Mouse (Mus musculus) left cerebral cortex, adult 11 months (tissue): ENCODE data around the gene Pdgfb.
A peak's percentile ranks its signal among the peaks of the same experiment; 100 is the strongest.

Source experiments
- DNase-seq: peaks from one replicate; pipeline ENCODE4 v3.0.0; 2022; ENCODE audit warnings: low spot score

Pdgfb gene

DNA sequence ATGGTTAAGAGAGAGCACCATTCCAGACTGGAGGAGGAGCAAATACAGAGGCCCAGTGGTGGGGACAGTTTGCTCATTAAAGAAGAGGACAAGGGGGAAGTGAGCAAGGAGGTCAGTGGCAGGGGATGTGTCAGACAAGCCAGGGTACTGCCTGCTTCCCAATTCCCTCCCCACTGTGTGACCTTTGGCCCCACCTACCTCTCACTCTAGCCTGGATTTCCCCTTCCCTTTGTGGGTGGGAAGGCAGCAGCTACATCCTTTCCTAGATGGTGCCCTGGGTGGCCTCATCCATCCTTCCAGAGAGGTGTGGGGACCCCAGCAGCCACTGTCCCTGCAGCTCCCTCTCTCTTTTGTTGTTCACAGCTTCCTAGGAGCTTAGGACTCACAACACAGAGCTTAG, 20.1 kb upstream of the Pdgfb start:
- DNase-seq = no peak

DNA sequence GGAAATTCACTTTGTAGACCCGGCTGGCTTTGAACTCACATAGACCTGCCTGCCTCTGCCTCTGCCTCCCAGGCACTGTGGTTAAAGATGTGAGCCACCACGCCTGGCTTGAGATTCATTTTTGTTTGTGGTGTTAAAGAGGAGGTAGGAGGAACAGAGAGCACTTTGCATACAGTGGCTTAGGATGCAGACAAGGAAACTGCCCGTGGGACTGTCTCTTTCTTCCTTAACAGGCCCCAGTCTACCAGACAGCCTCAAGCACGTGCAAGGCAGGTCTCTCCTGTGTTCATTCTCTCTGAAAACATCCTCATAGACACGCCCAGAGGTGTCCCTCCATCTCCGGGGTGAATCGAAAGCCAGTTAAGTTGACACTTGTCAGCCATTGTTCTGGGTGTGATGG, 19.6 kb upstream of the Pdgfb start:
- DNase-seq = no peak

DNA sequence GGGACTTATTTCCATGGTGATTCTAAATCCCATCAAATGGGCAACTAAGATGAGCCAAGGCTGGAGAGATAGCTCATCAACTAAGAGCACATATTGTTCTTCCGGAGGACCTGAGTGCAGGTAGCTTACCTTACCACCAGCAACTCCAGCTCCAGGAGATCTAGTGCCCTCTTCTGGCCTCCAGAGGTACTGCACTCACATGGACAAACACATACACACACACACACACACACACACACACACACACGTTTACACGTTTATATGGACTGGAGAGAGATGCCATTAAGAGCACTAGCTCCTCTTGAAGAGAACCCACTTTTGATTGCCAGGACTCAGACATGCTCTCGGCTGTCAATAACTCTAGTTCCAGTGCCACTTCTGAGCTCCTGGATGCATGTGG, 16.4 kb upstream of the Pdgfb start:
- DNase-seq = no peak

DNA sequence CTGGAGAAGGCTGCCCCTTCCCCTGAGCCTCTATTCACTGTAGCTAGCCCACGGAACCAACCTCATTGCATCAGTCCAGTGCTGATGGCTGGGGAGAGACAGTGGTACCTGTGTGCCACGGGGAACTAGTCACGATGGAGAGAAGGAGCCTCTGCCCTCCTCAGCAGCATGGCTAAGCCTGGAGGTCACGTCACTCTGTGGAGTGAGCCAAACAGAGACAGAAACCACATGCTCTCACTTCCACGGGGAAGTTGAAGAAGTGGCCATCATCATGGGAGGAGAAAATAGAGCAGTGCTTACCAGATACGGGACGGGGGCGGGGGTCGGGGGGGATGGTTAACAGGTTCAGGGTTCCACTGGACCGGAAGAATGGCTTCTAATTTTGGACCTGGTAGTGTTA, 15.6 kb upstream of the Pdgfb start:
- DNase-seq = no peak

DNA sequence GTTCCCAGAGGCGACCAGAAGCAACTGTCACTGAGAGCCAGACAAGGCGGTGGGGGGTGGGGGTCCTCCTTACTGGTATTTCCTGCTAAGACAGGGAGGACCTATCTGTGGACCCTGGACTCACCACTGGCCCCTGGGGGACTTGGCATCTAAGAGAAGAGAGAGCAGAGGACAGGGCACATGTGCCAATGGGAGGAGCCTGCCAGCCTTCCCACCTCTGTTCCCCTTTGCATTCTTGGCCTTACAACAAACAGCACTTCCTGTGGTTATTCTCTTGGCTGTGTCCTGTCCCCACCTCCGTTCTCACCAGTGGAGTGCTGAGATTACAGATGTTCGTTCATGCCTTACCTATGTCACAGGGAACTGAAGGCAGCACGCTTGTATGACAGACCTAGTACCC, 14.1 kb upstream of the Pdgfb start:
- no peak for DNase-seq

DNA sequence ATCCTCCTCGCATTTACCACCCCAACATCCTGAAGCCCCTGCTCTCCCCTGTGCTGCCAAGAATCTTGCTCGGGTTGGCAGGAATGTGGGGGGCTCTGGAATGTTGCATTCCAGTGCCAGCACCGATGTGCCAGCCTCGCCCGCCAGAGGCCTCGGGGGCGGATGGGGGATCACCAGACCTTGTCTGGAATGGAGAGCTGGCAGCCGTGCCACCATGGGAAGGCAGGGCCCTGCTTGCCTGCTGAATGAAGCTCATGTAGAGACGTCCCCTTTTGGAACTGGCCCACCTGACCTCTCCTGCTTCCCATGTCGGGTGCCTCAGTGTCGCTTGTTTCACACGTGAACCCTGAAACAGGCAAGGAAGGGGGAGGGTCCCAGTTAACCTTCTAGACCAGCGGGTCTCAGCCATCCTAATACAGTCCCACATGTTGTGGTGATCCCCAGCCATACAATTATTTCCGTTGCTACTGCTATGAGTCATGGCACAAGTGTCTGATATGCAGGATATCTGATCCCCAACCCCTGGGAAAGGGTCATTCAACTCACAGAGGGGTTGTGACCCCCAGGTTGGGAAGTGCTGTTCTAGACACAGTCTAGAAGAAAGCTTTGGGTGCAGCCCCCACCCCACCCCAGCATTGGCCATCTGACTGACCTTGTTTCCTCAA, 12.0 kb upstream of the Pdgfb start:
- no peak for DNase-seq

DNA sequence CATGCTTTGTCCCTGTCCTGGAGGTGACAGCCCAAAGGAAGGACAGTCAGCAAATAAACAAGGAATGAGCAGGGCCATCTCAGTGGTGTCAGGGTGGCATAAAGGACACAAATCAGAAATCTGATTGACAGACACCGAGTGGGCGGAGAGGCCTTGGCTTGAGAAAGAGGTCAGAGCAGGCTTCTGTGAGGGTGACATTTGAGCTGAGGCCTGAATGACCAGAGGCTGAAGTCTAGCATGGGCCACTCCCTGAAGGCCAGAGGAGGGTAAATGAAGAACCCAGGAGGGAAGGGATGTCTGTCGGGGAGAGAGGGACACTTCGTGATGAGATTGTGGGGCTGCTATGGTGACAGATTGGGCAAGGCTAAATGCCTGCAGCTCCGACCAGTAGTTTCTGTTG, 11.3 kb upstream of the Pdgfb start:
- DNase-seq = no peak

DNA sequence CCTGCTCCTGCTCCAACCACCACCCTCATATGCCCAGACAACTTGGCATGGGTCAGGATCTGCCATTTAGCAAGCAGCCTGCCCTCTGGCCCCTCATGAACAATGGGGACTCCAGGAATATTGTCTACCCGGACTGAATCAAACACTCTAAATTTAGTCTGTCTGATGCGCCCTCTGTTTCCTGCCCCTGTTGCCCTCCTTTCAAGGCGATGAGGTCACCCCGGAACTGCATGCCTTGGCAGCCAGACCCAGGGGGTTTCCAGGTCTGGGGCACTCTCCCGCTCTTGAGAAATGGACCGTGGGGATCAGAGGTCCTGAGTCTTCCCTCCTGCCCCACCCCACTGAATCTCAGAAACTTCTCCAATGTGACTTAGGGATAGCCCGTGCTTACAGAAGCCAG, 10.8 kb upstream of the Pdgfb start:
- no peak for DNase-seq

DNA sequence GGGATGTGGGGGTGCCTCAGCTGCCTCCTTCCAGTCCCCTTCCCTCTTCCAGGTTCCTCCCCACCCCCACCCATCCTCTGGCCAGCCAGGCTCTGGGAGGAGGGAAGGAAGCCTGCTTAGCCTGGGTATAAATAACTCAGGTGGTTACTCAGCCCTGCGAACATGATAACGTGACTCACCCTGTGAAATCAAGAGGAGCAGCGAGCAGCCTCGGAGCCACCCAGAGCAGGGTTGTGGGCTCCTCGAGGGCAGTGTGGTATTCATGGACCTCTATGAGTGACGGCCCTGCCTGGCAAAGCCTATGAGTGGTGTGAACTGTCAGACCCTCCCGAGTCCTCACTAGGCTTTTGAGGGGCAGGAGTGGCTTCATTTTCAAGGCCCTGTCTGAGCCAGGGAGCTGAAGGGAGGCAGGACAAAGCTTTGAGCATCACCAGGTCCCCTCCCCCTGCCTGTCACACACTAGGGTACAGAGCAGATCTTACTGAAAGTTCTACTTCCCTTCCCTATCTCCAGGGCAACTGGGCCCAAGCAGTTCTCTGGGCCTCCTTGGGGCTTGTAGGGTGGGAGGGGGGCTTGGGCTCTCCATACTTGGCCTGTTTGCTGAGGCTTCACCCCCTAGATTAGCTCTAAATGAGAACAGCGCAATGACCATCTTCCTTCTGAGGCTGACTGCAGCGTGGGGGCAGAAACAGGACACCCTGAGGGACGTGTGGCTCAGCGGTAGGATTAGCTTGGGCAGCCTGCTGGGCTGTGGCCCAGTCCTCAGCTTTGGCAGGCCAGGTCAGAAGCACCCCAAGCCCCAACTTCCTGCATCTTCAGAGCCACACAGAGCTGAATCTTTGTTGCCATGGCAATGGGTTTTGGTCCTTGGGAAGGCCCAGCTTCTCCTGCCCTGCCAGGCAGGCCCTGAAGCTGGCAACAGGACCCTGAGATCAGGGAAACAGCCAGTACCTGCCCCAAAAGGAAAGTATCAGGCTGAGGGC, 9.8 kb upstream of the Pdgfb start:
- DNase-seq = no peak

DNA sequence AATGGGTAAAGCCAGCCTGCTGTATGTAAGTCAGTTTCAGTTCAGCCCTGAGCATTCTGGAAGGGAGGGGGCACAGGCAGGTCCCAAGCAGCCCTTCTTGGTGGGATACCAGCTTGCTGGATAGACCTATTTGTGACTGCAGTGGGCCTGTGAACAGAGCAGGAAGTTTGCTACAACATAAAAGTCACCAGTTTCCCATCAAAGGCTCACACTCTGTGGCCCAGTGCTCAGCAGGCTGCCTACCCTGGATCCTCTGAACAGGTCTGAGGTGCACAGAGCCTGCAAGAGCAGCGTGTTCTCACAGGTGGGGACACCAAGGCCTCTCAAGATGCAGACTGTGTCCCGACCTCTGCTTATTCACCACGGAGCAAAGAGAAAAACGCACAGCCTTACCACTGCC, 5.7 kb upstream of the Pdgfb start:
- DNase-seq = no peak

DNA sequence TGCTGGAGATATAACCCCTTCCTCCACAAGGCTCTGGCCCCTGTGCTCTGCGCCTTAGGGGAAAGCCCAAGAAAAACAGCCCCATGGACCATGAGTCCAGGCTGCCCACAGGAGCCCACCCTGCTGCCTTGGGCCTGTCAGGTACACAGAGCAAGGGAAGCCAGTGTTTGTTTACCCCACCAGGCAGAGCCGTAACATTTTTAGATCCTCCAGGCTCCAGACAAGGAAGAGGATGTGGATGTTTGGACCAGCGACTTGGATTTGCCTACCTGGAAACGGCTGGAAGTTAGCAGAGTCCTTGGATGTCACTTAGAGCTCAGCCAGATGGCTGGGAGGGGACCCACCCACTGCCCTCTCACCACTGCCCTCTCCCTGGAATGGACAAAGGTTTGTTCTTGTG, 4.8 kb upstream of the Pdgfb start:
- no peak for DNase-seq

DNA sequence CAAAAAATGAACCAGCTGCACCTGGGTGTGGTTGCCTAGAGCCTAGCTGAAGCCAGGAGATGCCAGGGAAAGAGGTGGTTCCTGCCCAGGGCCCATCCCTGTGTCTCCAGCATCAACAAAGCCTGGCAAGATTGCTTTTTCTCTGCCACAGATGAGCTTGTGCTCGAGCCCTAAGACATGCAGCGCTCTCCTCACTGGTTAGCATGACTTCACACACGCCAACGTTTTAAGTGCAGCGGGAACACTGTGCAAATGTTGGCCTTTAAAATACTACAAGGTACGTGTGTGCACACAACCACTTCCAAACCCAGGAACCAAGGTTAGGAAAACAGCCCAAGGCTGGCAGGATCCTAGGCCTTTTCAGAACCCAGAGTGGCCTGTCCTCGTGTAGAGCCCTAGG, 4.4 kb upstream of the Pdgfb start:
- no peak for DNase-seq

DNA sequence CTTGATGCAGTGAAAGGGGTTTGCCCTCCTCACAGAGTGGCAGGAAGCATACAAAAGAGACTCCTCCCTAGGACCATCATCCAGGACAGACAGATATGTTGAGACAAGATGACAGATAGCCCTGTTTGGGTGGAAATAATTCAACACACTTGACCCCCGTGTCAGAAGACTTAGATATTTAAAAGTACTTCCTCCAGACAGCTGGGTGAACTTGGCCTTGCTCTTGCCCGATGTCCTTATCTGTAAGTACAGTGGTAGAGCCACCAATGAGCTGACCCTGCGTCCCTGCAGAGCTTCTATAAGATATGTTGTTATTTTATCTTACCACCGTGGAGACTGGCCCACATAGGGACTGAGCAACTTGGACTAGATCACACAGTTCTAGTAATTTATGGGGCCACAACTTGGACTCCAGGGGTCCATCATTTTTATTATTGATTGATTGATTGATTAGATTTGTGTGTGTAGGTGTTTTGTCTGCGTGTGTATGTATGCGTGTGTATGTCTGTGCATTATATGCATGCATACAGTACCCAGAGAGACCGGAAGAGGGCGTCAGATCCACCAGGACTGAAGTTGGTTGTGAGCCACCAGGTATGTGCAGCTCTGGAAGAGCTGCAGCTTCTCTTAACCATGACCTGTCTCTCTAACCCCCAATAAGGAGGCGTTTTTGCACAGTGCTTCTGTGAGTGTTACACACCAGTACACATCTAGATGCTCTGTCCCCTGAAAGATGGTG, 2.0 kb upstream of the Pdgfb start:
- DNase-seq = no peak

DNA sequence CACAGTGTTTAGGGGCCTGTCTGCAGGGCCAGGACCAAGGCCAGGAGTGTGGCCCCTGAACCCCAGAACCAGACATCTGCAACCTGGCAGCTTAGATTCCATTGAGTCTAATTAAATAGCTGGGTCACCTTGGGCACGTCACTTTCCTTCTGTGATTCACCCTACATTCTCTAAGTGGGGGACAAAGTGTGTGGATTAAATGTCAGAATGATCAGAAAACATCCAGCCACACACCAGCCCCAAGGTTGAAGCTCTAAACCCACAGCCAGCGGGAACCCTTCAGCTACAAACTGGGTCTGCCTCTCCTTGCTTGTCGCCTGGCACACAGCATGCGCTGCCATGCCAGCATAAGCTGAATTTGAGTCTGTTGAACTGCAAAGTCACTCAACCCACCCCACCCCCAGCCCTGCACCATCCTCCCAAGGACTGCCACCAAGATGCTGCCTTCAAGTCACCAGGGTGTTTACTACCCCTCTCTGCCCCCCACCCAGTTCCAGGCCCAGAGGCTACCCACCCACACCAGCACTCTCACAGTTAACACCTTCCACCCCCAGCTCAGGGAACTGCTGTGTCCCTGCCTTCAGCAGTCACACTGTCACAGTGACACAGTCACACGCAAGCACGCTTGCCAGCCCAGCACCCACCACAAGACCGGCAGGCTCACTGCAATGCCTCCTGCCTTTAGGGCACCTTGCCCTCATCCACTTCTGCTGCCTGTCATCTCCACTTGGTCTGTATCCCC, 605 bp upstream of the Pdgfb start:
- no peak for DNase-seq

DNA sequence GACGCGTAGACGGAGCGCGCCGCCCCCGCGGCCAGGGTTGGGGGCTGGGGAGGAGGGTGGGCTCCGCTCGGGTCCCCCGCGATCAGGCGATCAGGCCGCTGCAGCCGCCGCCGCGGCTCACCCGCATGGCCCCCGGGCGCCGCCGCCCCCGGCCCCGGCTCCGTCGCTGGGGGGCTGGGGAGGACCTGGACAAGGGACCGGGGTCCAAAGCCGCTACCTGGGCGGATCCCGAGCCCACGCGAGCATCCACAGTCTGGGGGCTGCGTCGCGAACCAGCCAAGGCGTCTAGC, 801 bp downstream of the Pdgfb start:
- no peak for DNase-seq

DNA sequence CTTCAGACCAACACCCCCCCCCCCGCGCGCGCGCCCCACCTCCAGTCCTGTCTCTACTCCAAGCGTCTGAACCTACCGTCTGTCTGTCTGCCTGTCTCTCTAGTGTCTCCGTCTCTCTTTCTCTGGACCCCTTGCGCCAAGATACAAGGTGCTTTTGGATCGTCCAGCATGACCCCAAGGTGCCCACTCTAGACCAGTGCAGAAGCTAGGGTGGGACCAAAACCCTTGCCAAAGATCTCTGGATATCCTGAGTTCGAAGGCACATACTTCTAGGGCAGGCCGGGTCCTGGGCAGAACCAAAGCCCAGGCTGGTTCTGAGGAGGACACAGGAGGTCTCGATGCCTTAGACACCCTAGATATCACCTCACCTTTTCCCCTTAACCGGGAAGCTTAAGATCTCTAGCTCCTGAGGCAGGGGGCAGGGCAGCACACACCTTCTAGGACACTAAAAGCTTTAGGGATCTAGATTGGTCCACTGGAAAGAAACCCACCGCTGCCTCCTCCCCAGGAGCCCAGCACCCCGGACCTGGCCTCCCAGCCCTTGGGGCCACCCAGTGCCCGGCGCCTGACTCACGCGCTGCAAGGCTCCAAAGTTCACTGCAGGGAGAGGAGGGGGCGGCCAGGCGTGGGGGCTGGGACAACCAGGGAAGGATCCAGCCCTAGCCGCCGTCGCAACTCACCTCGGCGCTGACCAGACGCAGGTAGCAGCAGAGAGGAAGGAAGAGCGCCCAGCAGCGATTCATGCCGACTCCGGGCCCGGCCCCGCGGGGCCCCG, 1.3 kb downstream of the Pdgfb start:
- DNase-seq = no peak

DNA sequence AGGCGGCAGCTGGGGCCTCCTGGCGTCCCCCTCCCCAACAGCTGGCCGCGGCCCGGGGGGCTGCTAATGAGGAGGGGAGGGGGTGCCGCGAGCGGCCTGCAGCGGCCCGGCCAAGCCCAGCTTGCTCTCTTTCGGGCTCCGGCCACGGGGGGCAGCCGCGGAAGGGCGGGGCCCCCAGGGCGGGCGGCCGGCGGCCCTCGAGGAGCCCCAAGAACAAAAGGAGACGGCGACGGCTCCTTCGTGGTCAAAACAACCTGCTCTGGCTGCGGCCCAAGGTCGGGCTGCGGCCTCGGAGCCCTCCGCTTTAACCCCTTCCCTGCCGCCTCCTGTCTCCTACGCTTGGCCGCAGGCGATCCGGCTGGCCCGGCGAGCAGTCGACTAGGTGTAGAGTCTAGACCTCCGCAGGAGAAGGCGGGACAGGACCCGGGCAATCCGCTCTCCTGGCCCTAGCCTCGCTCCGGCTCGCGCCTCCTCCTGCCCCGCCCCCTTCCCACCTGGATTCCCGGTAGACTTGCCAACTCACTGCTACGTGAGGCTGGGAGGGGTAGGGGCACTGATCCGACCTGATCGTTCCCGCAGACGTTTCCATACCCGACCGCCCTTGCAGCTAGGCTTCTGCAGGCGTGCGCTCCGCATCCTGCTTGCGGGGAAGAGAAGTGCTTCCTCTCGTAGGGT, 2.1 kb downstream of the Pdgfb start:
- peak; percentile 59 for DNase-seq

DNA sequence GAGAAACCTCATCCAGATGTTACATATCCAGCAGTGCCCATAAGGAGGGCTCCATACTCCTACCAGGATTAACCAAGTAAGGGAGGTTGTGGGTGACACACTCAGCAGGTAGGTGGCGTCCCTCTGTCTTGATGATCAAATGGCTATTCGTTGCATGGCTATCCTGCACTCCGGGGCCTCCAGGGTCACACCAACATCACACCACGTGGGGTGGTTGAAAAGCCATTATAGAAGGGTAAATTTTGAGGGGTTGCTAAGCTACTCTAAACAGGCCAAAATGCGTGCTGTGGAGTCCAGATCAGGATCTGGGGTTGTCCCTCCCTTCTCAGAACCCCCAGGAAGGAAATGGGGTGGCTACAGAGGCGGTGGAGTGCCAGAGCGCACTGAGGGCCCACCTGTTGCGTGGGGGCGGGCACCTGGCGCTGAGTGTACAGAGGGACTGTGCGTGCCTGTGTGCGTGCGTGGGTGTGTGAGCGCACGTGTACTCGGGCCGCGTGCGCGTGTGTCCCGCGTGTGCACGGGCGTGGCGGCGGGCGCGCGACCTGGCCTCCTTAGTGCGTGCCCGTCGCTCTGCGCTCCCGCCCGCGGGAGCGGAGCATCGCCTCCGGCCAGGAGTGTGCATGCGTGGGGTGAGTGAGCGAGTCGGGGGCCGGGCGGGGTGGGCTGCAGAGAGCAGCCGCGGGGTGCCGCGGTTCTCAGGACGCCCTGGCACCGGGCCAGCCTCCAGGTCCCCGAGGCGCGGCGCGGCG, 2.8 kb downstream of the Pdgfb start:
- peak; percentile 89 for DNase-seq

DNA sequence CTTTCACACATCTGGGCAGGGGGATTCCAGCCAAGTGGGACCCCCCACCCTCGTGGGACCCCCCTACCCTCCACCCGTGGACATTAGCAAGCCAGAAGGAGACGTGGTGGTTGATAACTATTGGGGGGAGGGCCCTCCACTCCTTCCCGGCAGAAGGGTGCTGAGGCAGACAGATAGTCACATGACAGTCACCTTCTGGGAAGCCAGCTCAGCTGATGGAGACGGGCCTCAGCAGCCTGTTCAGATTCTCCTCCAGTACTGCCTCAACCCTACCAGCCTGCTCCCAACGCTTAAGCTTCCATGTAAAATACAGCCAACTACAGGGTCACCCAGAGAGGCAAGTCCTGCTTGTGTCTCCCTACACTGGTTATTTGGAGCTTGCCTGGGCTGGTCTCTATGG, 3.6 kb downstream of the Pdgfb start:
- no peak for DNase-seq

DNA sequence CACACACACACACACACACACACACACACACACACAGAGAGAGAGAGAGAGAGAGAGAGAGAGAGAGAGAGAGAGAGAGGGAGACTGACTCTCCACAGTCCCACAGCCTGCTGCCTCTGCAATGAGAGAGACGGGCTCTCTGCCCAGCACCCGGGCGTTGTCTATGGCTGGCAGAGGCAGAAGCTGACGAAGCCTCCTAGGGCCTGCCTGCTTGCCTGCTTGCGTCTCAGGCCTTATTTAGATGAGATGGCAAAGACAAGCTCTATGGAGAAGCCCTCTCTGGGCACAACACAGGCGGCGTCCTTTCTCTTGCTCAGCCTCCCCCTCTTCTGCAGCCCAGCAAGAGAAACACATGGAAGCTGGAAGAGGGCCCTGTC, 4.6 kb downstream of the Pdgfb start:
- DNase-seq = no peak
